Mouse (Mus musculus) heart, adult 11 months (tissue): ENCODE measurements around the gene Fhdc1.

Experiments used
- DNase-seq: peaks from one replicate; pipeline ENCODE4 v3.0.0; 2022

Gene Fhdc1

DNA sequence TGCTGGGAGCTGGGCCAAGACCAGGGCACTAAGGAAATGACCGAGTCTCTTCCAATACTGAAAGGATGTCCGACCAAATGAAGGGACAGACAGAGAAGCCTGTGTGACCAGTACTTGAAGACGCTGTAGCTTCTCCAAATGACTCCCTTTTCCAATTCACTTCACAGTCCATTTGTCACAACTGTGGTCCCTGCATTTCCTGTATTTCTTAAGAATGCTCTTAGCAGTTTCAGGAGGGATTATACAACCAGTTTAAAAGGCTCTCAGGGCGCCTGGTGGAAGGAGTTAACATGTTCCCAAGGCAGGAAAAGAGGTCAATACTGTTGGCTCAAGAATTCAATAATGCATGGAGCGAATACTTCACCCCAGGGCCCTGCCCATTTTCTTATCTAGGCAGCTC is 7.3 kb downstream of the Fhdc1 start:
- no peak for DNase-seq

DNA sequence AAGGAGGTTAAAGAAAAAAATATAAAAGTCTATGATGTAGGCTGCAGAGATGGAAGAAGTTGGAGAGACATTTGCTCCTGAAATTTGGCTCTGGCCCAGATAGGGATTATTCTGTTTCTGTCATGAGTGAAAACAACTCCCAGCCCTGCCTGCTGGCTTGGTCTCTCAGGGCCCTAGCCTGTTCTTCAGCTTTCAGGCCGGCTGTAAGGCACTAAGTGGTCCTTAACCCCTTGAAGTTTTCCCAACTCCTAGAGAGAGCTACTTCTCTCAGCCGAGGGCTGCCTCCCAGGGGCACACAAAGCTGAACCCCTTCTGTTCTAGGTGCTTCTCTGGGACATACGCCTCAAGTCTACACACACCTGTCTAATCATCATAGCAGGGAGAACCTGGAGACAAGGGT is 7.7 kb downstream of the Fhdc1 start:
- no peak for DNase-seq

DNA sequence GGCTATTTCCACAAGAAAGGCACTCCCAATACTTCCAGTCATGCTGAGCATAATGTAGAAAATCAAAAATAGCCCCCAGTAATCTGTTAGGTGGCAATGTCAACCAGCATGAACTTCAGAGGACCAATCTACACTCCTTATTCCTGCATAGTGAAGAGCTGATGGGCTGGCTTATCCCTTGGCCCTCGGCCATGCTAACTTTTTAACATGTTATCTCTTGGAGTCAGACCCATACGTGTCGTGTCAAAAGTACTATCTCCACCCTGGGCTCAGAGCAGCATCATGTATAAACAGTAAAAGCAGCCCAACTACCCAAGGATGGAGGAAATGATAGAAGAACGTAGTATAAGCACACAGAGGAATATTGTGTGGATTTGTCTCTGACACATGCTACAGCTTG is 9.1 kb downstream of the Fhdc1 start:
- DNase-seq, result peak; percentile 73

GRCm38 (mm10) chr3:84468111-84468453 is 12.1 kb downstream of the Fhdc1 start:
- DNase-seq, result no peak

DNA sequence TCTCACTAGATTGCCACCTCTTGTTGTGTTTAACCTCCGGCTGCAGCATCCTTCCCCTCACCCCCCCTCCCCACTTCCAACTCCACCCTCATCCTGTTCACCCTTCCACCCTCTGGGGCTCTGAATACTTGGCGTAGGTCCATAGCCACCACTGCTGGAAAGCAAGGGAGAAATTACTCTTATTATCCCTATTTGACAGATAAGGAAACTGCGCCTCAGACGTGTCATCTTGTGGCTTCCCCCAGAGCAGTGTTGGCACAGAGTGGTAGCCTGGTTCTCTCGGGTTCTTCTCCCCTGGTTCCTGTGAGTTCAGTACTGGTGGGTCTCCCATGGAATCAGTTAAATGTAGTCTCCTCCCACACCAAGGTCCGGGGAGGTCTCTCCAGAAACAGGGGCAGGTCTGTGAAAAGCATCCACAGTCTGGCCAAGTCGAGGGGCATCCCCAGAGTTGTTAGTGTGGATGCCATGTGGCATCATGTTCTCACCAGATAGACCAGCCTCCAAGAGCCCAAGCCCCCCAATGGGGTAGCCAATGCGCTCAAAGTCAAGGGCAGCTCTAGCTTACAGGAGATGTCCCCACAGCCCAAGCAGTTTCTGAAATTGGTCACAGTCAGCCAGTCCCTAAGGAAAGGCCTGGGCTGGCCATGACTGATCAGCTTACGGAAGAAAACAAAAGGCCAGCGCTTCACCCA is 12.7 kb downstream of the Fhdc1 start:
- peak; percentile 87 for DNase-seq

- no peak for DNase-seq
Observed at GRCm38 (mm10) chr3:84465822-84466500, 14.3 kb downstream of the Fhdc1 start.

- peak; percentile 59 for DNase-seq
Observed at GRCm38 (mm10) chr3:84461687-84462086, 18.5 kb downstream of the Fhdc1 start.

DNA sequence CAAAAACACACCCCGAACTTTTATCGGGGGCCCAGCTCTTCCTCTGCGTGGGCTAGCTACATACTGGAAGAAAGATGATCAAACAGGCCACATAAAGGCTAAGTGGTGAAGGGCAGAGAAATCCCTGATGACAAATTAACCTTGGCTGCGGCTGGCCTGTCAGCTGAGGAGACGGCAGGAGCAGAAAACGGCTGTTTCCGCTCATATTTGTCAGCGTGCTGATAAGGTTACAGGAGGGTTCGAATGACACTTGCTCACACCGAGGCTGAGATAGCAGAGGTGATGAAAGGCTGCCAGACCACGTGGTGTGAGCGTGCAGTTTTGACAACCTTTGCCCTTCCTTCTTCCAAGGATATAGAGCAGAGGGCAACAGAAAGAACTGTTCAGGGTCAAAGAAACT is 19.3 kb downstream of the Fhdc1 start:
- DNase-seq, result peak; percentile 90

- peak; percentile 84 for DNase-seq
Observed at GRCm38 (mm10) chr3:84460499-84460898, 19.7 kb downstream of the Fhdc1 start.

- DNase-seq, result no peak
Observed at GRCm38 (mm10) chr3:84455733-84456417, 24.4 kb downstream of the Fhdc1 start.

DNA sequence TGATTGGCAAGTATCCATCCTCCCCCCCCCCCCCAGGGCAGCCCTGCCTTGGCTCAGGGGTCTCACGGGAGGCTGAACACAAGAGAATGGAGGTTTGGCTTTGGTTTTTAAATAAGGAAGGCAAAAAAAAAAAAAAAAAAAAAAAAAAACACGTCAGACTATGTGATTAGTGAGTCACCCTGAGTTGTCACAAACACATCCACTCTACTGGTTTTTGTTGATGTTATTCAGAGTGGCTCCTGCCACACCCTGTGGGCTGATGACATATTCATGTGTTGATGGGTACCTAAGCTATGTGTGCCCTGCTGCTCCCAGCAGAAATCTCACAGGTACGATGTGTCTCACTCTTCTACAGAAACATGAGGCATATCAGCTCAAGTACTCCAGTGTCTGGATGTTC is 29.6 kb downstream of the Fhdc1 start:
- no peak for DNase-seq

GRCm38 (mm10) chr3:84449015-84449414 is 31.2 kb downstream of the Fhdc1 start:
- no peak for DNase-seq

DNA sequence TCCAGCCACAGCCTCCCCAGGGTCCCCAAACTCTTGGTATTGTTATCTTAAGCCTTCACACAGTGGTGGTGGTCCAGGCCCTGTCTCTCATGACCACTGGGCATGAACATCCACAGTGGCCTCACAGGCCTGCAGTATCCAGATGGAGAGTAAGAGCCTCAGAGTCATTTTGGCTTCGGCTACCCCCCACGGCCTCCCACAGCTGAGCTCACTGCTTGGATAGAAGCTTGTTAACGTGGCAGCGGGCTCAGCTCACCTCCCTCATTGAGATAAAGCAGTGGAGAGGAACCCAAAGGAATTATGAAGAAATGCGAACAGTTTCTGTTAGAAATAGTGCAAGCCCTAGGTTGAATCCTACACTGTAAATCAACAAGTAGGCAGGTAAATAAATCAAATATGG is 32.4 kb downstream of the Fhdc1 start:
- peak; percentile 89 for DNase-seq

- no peak for DNase-seq
Observed at GRCm38 (mm10) chr3:84445838-84446237, 34.4 kb downstream of the Fhdc1 start.

DNA sequence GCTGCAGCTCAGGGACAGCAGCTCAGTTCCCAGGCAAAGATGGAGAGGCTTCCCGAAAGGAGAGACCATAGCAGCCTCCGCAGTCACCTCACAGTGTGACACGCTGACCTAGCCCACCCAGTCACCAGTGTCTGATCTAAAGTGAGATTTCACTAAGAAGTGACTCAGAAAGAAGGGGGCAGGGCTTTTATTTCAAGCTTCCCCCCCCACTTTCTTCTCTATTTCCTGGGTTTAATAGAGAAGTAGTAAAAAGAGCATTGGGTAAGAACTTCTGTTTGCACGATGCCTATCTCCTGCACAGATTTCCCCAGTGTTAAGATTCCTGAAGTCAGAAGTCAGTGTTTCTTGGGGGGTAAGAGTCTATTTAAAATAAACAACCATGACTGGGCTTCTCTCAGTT is 37.3 kb downstream of the Fhdc1 start:
- no peak for DNase-seq

GRCm38 (mm10) chr3:84439431-84440210 is 40.6 kb downstream of the Fhdc1 start:
- DNase-seq, result no peak

DNA sequence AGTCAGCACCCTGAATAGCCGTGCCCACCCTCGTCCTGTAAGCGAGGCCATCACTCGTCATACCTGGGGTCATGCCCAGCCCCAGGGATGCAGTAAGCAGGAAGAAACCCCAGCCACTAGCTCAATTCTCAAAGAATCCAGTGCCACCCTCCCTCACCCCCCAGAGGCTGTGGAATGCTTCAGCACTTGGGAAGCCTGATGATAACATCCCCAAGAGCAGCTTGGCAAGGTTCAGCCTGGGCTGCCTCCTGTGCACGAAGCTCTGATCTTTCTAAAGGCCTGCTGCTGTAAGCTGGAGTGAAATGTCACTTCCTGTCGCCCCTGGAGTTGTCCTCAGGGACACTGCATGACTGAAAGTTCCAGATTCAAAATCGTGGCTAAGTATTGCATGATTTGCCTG is 41.4 kb downstream of the Fhdc1 start:
- DNase-seq, result peak; percentile 93

DNA sequence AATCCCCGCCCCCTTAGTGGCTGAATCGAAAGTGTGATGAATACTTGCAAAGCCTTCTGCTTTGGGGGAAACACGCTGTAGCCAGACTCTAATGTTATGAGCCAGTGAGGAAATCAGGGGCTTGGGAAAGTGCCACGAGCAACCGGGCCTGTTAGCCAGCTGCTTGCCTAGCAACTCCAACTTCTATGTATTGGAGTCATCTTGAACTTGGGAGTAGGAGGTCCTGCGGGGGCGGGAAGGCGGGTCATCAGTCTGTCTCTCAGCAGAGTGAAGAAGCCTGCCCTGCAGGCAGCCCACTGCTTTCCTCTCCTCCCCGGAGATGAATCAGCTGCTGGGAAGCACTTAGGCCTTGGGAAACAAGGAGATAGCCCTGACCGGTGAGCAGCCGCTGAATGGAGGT is 42.1 kb downstream of the Fhdc1 start:
- DNase-seq, result peak; percentile 98

GRCm38 (mm10) chr3:84436947-84437346 is 43.3 kb downstream of the Fhdc1 start:
- DNase-seq, result no peak

GRCm38 (mm10) chr3:84435288-84436043 is 44.8 kb downstream of the Fhdc1 start:
- DNase-seq, result peak; percentile 94

DNA sequence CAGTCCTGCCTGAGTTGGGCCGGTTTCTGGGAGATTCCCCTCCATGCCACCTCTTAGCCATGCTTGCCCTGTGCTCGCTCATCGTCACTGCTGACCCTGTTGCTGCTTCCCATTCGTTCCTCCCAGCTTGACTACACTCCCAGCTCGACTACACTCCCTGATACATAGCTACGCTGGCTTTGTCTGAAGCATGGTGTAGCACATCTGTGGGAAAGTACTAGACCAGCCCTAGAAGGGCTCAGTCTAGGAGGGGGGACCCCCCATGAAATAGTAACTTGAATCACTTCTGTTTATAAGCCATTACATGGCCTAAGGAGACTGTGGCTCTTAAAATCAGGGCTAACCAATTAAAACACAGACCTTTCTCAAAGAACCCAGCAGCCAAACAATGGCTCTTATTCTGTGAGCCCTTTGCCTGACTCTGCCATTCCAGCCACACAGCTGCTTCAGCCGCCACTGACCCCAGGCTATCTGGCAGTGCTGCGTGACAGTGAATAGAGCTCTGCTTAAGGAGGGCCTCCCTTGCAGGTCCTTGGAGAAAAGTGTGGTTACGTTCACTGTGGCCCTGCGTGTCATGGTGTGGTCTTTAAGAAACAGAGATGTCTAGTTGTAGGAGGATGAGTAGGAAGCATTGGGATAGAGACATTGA is 47.3 kb downstream of the Fhdc1 start:
- no peak for DNase-seq

- no peak for DNase-seq
Observed at GRCm38 (mm10) chr3:84431257-84431656, 49.0 kb downstream of the Fhdc1 start.
